Mouse (Mus musculus) gastrocnemius, adult 18-20 months (tissue): ENCODE measurements around the gene Lrrc43. TPM values are rescaled to one million over a fixed set of nuclear protein-coding genes. Genes with fewer than 3 reads are reported as not detected.
A peak's percentile ranks its signal among the peaks of the same experiment; 100 is the strongest.

Source experiments
- DNase-seq: peaks from one replicate; pipeline ENCODE4 v3.0.0; 2021; ENCODE audit warnings: low spot score
- microRNA-seq: library from miRNA; unstranded; fragments of <30 nt; microRNA quantifications from one replicate; pipeline ENCODE4 v1.2.0, GENCODE M21; 2021
- total RNA-seq, 2 experiments: library from RNA; stranded (reverse); gene quantifications; 2 replicates each; pipeline ENCODE4 v1.2.3; 2021

Lrrc43 gene
- total RNA-seq, 2 experiments from 2014 or later = not detected

GRCm38 (mm10) chr5:123520666-123521065 is 31.6 kb downstream of the Lrrc43 start:
- DNase-seq = no peak

- no peak for DNase-seq
Measured at GRCm38 (mm10) chr5:123521621-123522020, 32.5 kb downstream of the Lrrc43 start.

- DNase-seq = no peak
Measured at GRCm38 (mm10) chr5:123522166-123522565, 33.1 kb downstream of the Lrrc43 start.

- peak; percentile 98 for DNase-seq
Measured at GRCm38 (mm10) chr5:123523692-123524392, 34.7 kb downstream of the Lrrc43 start, which contains the start of gene Diablo. Gene Diablo, minus strand, starts transcription at chr5:123524176.

GRCm38 (mm10) chr5:123524393-123524750 is 35.3 kb downstream of the Lrrc43 start:
- no peak for DNase-seq

- DNase-seq = no peak
Measured at GRCm38 (mm10) chr5:123525281-123525680, 36.2 kb downstream of the Lrrc43 start, which contains the start of gene Gm49027. Gene Gm49027, minus strand, starts transcription at chr5:123525488.

- DNase-seq = no peak
Measured at GRCm38 (mm10) chr5:123525916-123526495, 36.9 kb downstream of the Lrrc43 start.

GRCm38 (mm10) chr5:123528641-123529040 is 39.5 kb downstream of the Lrrc43 start:
- DNase-seq = no peak

- DNase-seq = no peak
Measured at GRCm38 (mm10) chr5:123530056-123530455, 41.0 kb downstream of the Lrrc43 start.

- DNase-seq = no peak
Measured at GRCm38 (mm10) chr5:123533801-123534200, 44.7 kb downstream of the Lrrc43 start.

- no peak for DNase-seq
Measured at GRCm38 (mm10) chr5:123555693-123556092, 66.6 kb downstream of the Lrrc43 start.

- DNase-seq = peak; percentile 67
Measured at GRCm38 (mm10) chr5:123556451-123556850, 67.3 kb downstream of the Lrrc43 start.

Small RNAs within 50 kb of the gene (microRNA-seq; reads per million reads assigned to microRNA genes)
- gene Mir7647 = 3.4 reads per million, percentile 2 among the genes with 10 or more reads in this experiment

Other genes starting within 250 kb of the Lrrc43 start
- 1 to 10 TPM in 1 of 2 experiments, under 1 TPM in 1; 0.76 to 1.2 TPM for gene Wdr66, start 237.2 kb upstream of the Lrrc43 start, total RNA-seq
- 10 to 100 TPM in 1 of 2 experiments, 1 to 10 TPM in 1; 9.4 to 10.5 TPM for gene Bcl7a, start 145.5 kb upstream of the Lrrc43 start, total RNA-seq
- 10 to 100 TPM; 59.3 to 63.2 TPM for gene Mlxip, start 94.5 kb upstream of the Lrrc43 start, total RNA-seq
- not detected for gene Il31, start 184 bp downstream of the Lrrc43 start, total RNA-seq
- gene B3gnt4, start 21.2 kb downstream of the Lrrc43 start, total RNA-seq = under 1 TPM in 1 of 2 experiments, not detected in 1; 0.16 TPM
- gene Diablo, start 34.9 kb downstream of the Lrrc43 start, total RNA-seq = 10 to 100 TPM; 35.7 to 45.1 TPM
- gene Gm49027, start 36.2 kb downstream of the Lrrc43 start, total RNA-seq = under 1 TPM in 1 of 2 experiments, not detected in 1; 0.43 TPM
- gene Vps33a, start 83.7 kb downstream of the Lrrc43 start, total RNA-seq = 10 to 100 TPM; 32.1 to 39.9 TPM
- 100 to 1,000 TPM; 326 to 336 TPM for gene Clip1, start 195.3 kb downstream of the Lrrc43 start, total RNA-seq
- 10 to 100 TPM; 16.2 to 18.0 TPM for gene Zcchc8, start 231.8 kb downstream of the Lrrc43 start, total RNA-seq